12 mouse cellular contexts compared by ENCODE assay signal in genomic region chr8:64690845-64691244, GRCm38 (mm10). TPM values are rescaled to one million over a fixed set of nuclear protein-coding genes. Genes with fewer than 3 reads are reported as not detected.
DNase-seq lines count a peak whose midpoint lies in the region; ATAC-seq and TF ChIP-seq lines count a peak whose summit lies in the region.
"Had no signal": no experiment of that assay in that cellular context is flagged by ENCODE, and none has a peak within 500 bp of the region (broad histone marks: within the 10 kb centered on the region; RNA-seq: fewer than 3 reads in every experiment).

No protein-coding gene starts in this region.

- TF ChIP-seq EP300 in lung, postnatal 0 days (IDR thresholded peaks at IDR 0.05), result no peak

- 0 out of 2 replicates have a peak, but pooled peaks cover 2% of the 10 kb centered on the region for H3K9me3 ChIP-seq in heart, embryonic 16.5 days (replicated peaks; ENCODE audit: control insufficient read depth, low read length)
- no peaks in the 10 kb centered on the region for H3K9me3 ChIP-seq in hindbrain, embryonic 14.5 days (ENCODE audit: control insufficient read depth, low read length)
- H3K9me3 ChIP-seq in midbrain, postnatal 0 days (ENCODE audit: low read length), result no peaks in the 10 kb centered on the region
- H3K9me3 ChIP-seq in lung, postnatal 0 days (ENCODE audit: low read length), result no peaks in the 10 kb centered on the region
- H3K9me3 ChIP-seq: liver, embryonic 15.5 days had no signal

- no peak overlapping the region for H3K27ac ChIP-seq in heart, embryonic 16.5 days (ENCODE audit: low read length)
- H3K27ac ChIP-seq in embryonic fibroblast, embryonic 13.5 days (ENCODE audit: insufficient read depth, low read length), result peak overlapping the region; percentile 4; the same call in 1 of the 2 replicates
- peak overlapping the region; percentile 49; the same call in 1 of the 2 replicates for H3K27ac ChIP-seq in hindbrain, embryonic 14.5 days
- no peak overlapping the region; the same call in 1 of the 2 replicates for H3K27ac ChIP-seq in midbrain, postnatal 0 days (ENCODE audit: low read depth, low read length)
- H3K27ac ChIP-seq in lung, postnatal 0 days (ENCODE audit: low read length), result no peak overlapping the region
- H3K27ac ChIP-seq: liver, embryonic 15.5 days had no signal

- no peak for DNase-seq in heart, adult 18-20 months
- no peak for DNase-seq in hindbrain, embryonic 14.5 days (ENCODE audit: low spot score)
- peak; percentile 35 for DNase-seq in midbrain, postnatal 0 days (ENCODE audit: low spot score)
- no peak for DNase-seq in adrenal gland, postnatal 10 days
- no peak for DNase-seq in lung, postnatal 0 days (ENCODE audit: low spot score)
- DNase-seq: right cerebral cortex, postnatal 4 days; thymus, postnatal 36 days had no signal

- 80% methylated on average over 6 of the region's 6 CpGs for WGBS in heart, embryonic 16.5 days
- WGBS in hindbrain, embryonic 14.5 days, result 58% methylated on average over 6 of the region's 6 CpGs
- WGBS in midbrain, postnatal 0 days, result 26% methylated on average over 6 of the region's 6 CpGs
- WGBS in lung, postnatal 0 days, result 78% methylated on average over 6 of the region's 6 CpGs

- no peaks in the 10 kb centered on the region for H3K27me3 ChIP-seq in heart, embryonic 16.5 days (ENCODE audit: control insufficient read depth, insufficient read depth, low read length)
- no peaks in the 10 kb centered on the region for H3K27me3 ChIP-seq in hindbrain, embryonic 14.5 days (ENCODE audit: control insufficient read depth, insufficient read depth, low read length)
- no peaks in the 10 kb centered on the region for H3K27me3 ChIP-seq in midbrain, postnatal 0 days (ENCODE audit: insufficient read depth, low read length)
- H3K27me3 ChIP-seq in lung, postnatal 0 days (replicated peaks; ENCODE audit: insufficient read depth, low read length), result no peaks in the 10 kb centered on the region

- peaks cover 23% of the 10 kb centered on the region for H3K4me1 ChIP-seq in heart, embryonic 16.5 days (ENCODE audit: control insufficient read depth, insufficient read depth, low read length)
- H3K4me1 ChIP-seq in embryonic fibroblast, embryonic 13.5 days (ENCODE audit: control insufficient read depth, insufficient read depth, low read length), result peaks cover 9% of the 10 kb centered on the region; the same call in 1 of the 2 replicates
- H3K4me1 ChIP-seq in hindbrain, embryonic 14.5 days (replicated peaks; ENCODE audit: control insufficient read depth, insufficient read depth, low read length), result peaks cover 20% of the 10 kb centered on the region
- H3K4me1 ChIP-seq in midbrain, postnatal 0 days (ENCODE audit: insufficient read depth, low read length), result 0 out of 2 replicates have a peak, but pooled peaks cover 9% of the 10 kb centered on the region
- H3K4me1 ChIP-seq in lung, postnatal 0 days (ENCODE audit: insufficient read depth, low read depth, low read length), result 0 out of 2 replicates have a peak, but pooled peaks cover 5% of the 10 kb centered on the region

- 0 out of 2 replicates have a peak overlapping the region, but pooled peaks have one; percentile 4 for H3K4me2 ChIP-seq in heart, embryonic 16.5 days (ENCODE audit: low read depth, low read length)
- H3K4me2 ChIP-seq in hindbrain, embryonic 14.5 days (replicated peaks), result peak overlapping the region; percentile 53
- peak overlapping the region; percentile 60 for H3K4me2 ChIP-seq in midbrain, postnatal 0 days (ENCODE audit: low read depth, low read length, poor library complexity, severe bottlenecking)
- H3K4me2 ChIP-seq in lung, postnatal 0 days (replicated peaks; ENCODE audit: low read depth, low read length), result no peak overlapping the region
- H3K4me2 ChIP-seq: liver, embryonic 15.5 days had no signal

- no peak for TF ChIP-seq CTCF in embryonic fibroblast, embryonic 13.5 days (IDR thresholded peaks at IDR 0.05; ENCODE audit: borderline replicate concordance, insufficient read depth, low read length)
- no peak for TF ChIP-seq CTCF in midbrain, postnatal 0 days (IDR thresholded peaks at IDR 0.05)
- TF ChIP-seq CTCF in lung, postnatal 0 days (IDR thresholded peaks at IDR 0.05), result no peak

- H3K9ac ChIP-seq in heart, embryonic 16.5 days (ENCODE audit: low read length), result no peak overlapping the region
- peak overlapping the region; percentile 95 for H3K9ac ChIP-seq in hindbrain, embryonic 14.5 days
- peak overlapping the region; percentile 96 for H3K9ac ChIP-seq in midbrain, postnatal 0 days (replicated peaks; ENCODE audit: low read length, poor library complexity, severe bottlenecking)
- H3K9ac ChIP-seq in lung, postnatal 0 days (replicated peaks; ENCODE audit: low read depth), result no peak overlapping the region
- H3K9ac ChIP-seq: liver, embryonic 15.5 days had no signal

- no peak overlapping the region for H3K4me3 ChIP-seq in heart, embryonic 16.5 days (ENCODE audit: low read length)
- H3K4me3 ChIP-seq in embryonic fibroblast, embryonic 13.5 days (ENCODE audit: insufficient read depth, low read length), result peak overlapping the region; percentile 22
- H3K4me3 ChIP-seq in hindbrain, embryonic 14.5 days (replicated peaks; ENCODE audit: low read length), result peak overlapping the region; percentile 73
- peak overlapping the region; percentile 81 for H3K4me3 ChIP-seq in midbrain, postnatal 0 days (ENCODE audit: low read depth, low read length)
- no peak overlapping the region for H3K4me3 ChIP-seq in lung, postnatal 0 days (ENCODE audit: low read depth, low read length)
- H3K4me3 ChIP-seq: liver, embryonic 15.5 days had no signal

- H3K36me3 ChIP-seq in heart, embryonic 16.5 days (ENCODE audit: control insufficient read depth, insufficient read depth), result no peaks in the 10 kb centered on the region
- H3K36me3 ChIP-seq in hindbrain, embryonic 14.5 days (replicated peaks; ENCODE audit: control insufficient read depth, insufficient read depth), result no peaks in the 10 kb centered on the region
- H3K36me3 ChIP-seq in midbrain, postnatal 0 days (ENCODE audit: insufficient read depth, low read length), result no peaks in the 10 kb centered on the region
- H3K36me3 ChIP-seq in lung, postnatal 0 days (ENCODE audit: insufficient read depth, low read length), result no peaks in the 10 kb centered on the region
- H3K36me3 ChIP-seq: liver, embryonic 15.5 days had no signal

- no peak for TF ChIP-seq POLR2A in embryonic fibroblast, embryonic 13.5 days (IDR thresholded peaks at IDR 0.05; ENCODE audit: low read depth, low read length)

- no peak for ATAC-seq in heart, embryonic 16.5 days (replicated peaks; ENCODE audit: extremely low read depth, insufficient read depth, low FRiP score)
- no peak for ATAC-seq in hindbrain, embryonic 14.5 days (ENCODE audit: low FRiP score)
- no peak for ATAC-seq in midbrain, postnatal 0 days (ENCODE audit: low FRiP score)
- ATAC-seq in lung, postnatal 0 days, result no peak
- ATAC-seq: activated CD4-positive, CD25-positive, alpha-beta regulatory T cell, adult 4 months had no signal

RNA-seq across cellular contexts. Expression of gene Cpe, which starts 2.0 kb away (rescaled TPM):
- polyA plus RNA-seq in heart, embryonic 16.5 days (2015; fragmentation: Nextera tagmentation; extraction: Ambion mirVana), result 254 and 274 TPM in 2 replicates
- total RNA-seq in heart, adult 18-20 months (2021), result 100 to 1,000 TPM; 259 to 260 TPM
- 511 and 923 TPM in 2 replicates for polyA plus RNA-seq in embryonic fibroblast, embryonic 13.5 days (2011; ENCODE audit: insufficient read length, low read depth, missing spikeins)
- polyA plus RNA-seq in hindbrain, embryonic 14.5 days (2014; fragmentation: Nextera tagmentation; extraction: Ambion mirVana), result 752 and 837 TPM in 2 replicates
- 974 and 976 TPM in 2 replicates for total RNA-seq in midbrain, postnatal 0 days (2014; rRNA removed)
- polyA plus RNA-seq in midbrain, postnatal 0 days (2015; fragmentation: Nextera tagmentation; extraction: Ambion mirVana), result 1,518 and 1,519 TPM in 2 replicates
- total RNA-seq in adrenal gland, postnatal 10 days (2021), result 100 to 1,000 TPM; 345 to 374 TPM
- 35.3 and 47.3 TPM in 2 replicates for polyA plus RNA-seq in lung, postnatal 0 days (2015; fragmentation: Nextera tagmentation; extraction: Ambion mirVana)
- total RNA-seq: hematopoietic stem cell, adult 5-6 weeks had no signal

RNA-seq across cellular contexts. Expression of gene Msmo1, which starts 42.7 kb away (rescaled TPM):
- polyA plus RNA-seq in heart, embryonic 16.5 days (2015; fragmentation: Nextera tagmentation; extraction: Ambion mirVana), result 31.8 and 37.0 TPM in 2 replicates
- 1 to 10 TPM; 7.9 TPM for total RNA-seq in heart, adult 18-20 months (2021)
- polyA plus RNA-seq in embryonic fibroblast, embryonic 13.5 days (2011; ENCODE audit: insufficient read length, low read depth, missing spikeins), result 134 and 203 TPM in 2 replicates
- 180 and 213 TPM in 2 replicates for polyA plus RNA-seq in hindbrain, embryonic 14.5 days (2014; fragmentation: Nextera tagmentation; extraction: Ambion mirVana)
- total RNA-seq in midbrain, postnatal 0 days (2014; rRNA removed), result 97.3 and 97.8 TPM in 2 replicates
- 113 and 132 TPM in 2 replicates for polyA plus RNA-seq in midbrain, postnatal 0 days (2015; fragmentation: Nextera tagmentation; extraction: Ambion mirVana)
- 10 to 100 TPM; 29.4 to 57.0 TPM for total RNA-seq in adrenal gland, postnatal 10 days (2021)
- 83.1 and 87.7 TPM in 2 replicates for polyA plus RNA-seq in lung, postnatal 0 days (2015; fragmentation: Nextera tagmentation; extraction: Ambion mirVana)

Comparison
In these comparisons a context has a peak if more than half of its experiments do, and no peak if none do; other contexts are left out.
1. H3K27ac ChIP-seq: peak in embryonic fibroblast, embryonic 13.5 days (single experiment) and hindbrain, embryonic 14.5 days (single experiment); none in heart, embryonic 16.5 days (single experiment), midbrain, postnatal 0 days (single experiment) and lung, postnatal 0 days (single experiment).
2. H3K4me3 ChIP-seq: peak in embryonic fibroblast, embryonic 13.5 days (single experiment), hindbrain, embryonic 14.5 days (single experiment) and midbrain, postnatal 0 days (single experiment); none in heart, embryonic 16.5 days (single experiment) and lung, postnatal 0 days (single experiment).
3. H3K9ac ChIP-seq: peak in hindbrain, embryonic 14.5 days (single experiment) and midbrain, postnatal 0 days (single experiment); none in heart, embryonic 16.5 days (single experiment) and lung, postnatal 0 days (single experiment).